Mouse (Mus musculus) neural tube, embryonic 14.5 days (tissue): ENCODE data around the gene Ehf. TPM values are rescaled to one million over a fixed set of nuclear protein-coding genes. Genes with fewer than 3 reads are reported as not detected.

Source experiments
- ATAC-seq: fragments of 200-750 bp; cut with Nextera tagmentation; 2 replicates; pipeline ENCODE4 v1.8.0; 2017; ENCODE audit warnings: low read depth, mild to moderate bottlenecking, moderate TSS enrichment, moderate library complexity
- H3K27ac ChIP-seq: fragments of 300-500 bp; sonication (generic); 2 replicates; pipeline ENCODE4 v1.5.1; 2014; ENCODE audit warnings: low read depth, mild to moderate bottlenecking, control low read depth, low read length, moderate library complexity, mixed read lengths
- H3K27me3 ChIP-seq: fragments of 300-500 bp; sonication (generic); 2 replicates; pipeline ENCODE4 v1.6.1; 2014; ENCODE audit warnings: low read length; ENCODE audit not compliant: control insufficient read depth, insufficient read depth
- H3K36me3 ChIP-seq: fragments of 300-500 bp; sonication (generic); 2 replicates; pipeline ENCODE4 v1.6.1; 2014; ENCODE audit warnings: low read length, mixed read lengths; ENCODE audit not compliant: control insufficient read depth, insufficient read depth
- H3K4me1 ChIP-seq: fragments of 300-500 bp; sonication (generic); 2 replicates; pipeline ENCODE4 v1.6.1; 2014; ENCODE audit warnings: low read length; ENCODE audit not compliant: control insufficient read depth, insufficient read depth
- H3K4me2 ChIP-seq: fragments of 300-500 bp; sonication (generic); 2 replicates; pipeline ENCODE4 v1.6.1; 2014; ENCODE audit warnings: mild to moderate bottlenecking, low read depth, low read length, control low read depth
- H3K4me3 ChIP-seq: fragments of 300-500 bp; sonication (generic); 2 replicates; pipeline ENCODE4 v1.5.1; 2014; ENCODE audit warnings: low read depth, low read length, control low read depth, mixed read lengths
- H3K9ac ChIP-seq: fragments of 300-500 bp; sonication (generic); replicated peaks from 2 replicates; pipeline ENCODE4 v1.6.1; 2014; ENCODE audit warnings: low read depth, mild to moderate bottlenecking, control low read depth, low read length, mixed read lengths
- H3K9me3 ChIP-seq: fragments of 300-500 bp; sonication (generic); 2 replicates; pipeline ENCODE4 v1.6.1; 2016; ENCODE audit warnings: low read length; ENCODE audit not compliant: control insufficient read depth
- WGBS: fragments of 180-500 bp; shearing (Covaris S2); extraction: QIAGEN DNeasy Blood & Tissue Kit; methylation state at CpG from one replicate; pipeline ENCODE4 v1.1.7; 2014; 5-methylcytosine and 5-hydroxymethylcytosine counted together
- polyA plus RNA-seq: library from polyadenylated mRNA; unstranded; fragments of >200 nt; fragmentation: Nextera tagmentation; extraction: Ambion mirVana; gene quantifications from 2 replicates; pipeline ENCODE4 v1.2.1, GENCODE M21; 2014

The Ehf gene
- polyA plus RNA-seq, 1 experiment from 2014 or later: not detected

DNA sequence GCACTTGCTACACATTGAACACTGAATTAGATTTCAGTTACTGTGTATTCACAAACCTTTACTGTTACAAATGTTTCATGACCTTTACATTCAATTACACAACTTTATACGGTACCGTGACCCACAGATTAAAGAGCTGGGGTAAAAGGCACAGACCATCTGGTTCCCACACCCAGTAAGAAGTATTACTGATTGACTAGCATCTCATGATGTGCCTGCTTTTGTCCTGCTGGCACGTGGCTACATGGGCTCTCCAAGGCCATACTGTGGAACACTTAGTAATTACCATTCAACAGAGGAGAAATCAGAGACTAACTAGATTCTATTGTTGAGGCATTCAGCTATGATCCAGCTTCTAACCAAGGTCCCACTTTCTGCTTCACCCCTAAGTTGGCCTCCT is 32.9 kb upstream of the Ehf start:
- no peaks in the 10 kb centered on the region for H3K4me1 ChIP-seq
- H3K4me3 ChIP-seq: no peak overlapping the region
- no peak for ATAC-seq

DNA sequence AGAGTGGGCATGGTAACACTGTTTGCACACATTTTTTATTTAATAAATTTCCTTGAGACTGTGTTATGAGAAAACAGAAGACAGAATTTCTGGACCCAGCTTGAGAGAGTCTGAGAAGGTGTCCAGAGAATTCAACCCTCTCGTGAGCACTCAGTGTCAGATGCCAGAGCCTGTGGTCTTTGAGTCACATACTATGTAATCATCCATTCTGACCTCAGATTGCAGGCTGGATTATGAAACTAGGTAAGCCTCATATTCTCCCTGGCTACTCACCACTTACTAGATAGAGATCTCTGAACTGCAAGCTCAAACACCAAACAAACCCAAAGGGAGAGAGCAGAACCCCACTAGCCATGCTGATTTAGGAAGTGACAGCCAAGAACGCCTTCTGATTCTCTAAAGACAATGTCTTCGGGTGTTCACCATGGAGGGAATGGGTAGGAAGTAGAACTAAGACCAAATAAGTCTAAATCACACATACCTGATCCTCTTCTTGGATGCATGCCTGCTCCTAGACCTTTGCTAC is 28.7 kb upstream of the Ehf start:
- no peak overlapping the region for H3K9ac ChIP-seq

More for the DNA sequence above, 32.9 kb upstream of the Ehf start:
- Histone ChIP-seq H3K27ac (no peak overlapping the region), H3K4me2 (no peak overlapping the region), H3K9me3 (no peaks in the 10 kb centered on the region), H3K9ac (no peak overlapping the region), H3K27me3 (no peaks in the 10 kb centered on the region), H3K36me3 (no peaks in the 10 kb centered on the region)
- 78% methylated on average over 3 of the region's 3 CpGs for WGBS

DNA sequence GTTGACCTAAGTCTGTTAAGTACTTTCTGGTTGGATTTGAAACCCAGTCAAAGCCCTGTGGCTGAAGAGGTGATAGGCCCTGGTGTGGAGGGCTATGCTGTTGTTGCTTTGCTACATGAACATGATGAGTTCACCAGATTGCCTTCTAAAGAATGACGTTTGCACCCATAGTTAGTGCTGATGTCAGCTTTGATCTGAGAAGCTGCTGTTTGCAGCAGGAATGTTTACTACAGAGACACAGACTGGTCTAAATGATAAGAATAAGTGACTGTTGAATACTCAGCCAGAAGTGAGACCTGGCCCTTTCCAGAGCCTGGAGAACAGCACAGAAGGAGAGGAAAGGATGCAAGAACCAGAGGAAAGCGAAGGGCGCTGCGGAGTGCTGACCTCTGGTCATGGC is 25.7 kb upstream of the Ehf start:
- no peak for ATAC-seq
- Histone ChIP-seq H3K4me2 (no peak overlapping the region), H3K27ac (no peak overlapping the region), H3K27me3 (no peaks in the 10 kb centered on the region), H3K4me3 (no peak overlapping the region), H3K4me1 (no peaks in the 10 kb centered on the region), H3K9me3 (no peaks in the 10 kb centered on the region), H3K36me3 (no peaks in the 10 kb centered on the region), H3K9ac (no peak overlapping the region)
- WGBS: 94% methylated on average over 4 of the region's 4 CpGs

More for the DNA sequence above, 28.7 kb upstream of the Ehf start:
- Histone ChIP-seq H3K36me3 (no peaks in the 10 kb centered on the region), H3K4me1 (no peaks in the 10 kb centered on the region), H3K27me3 (no peaks in the 10 kb centered on the region), H3K27ac (no peak overlapping the region), H3K4me3 (no peak overlapping the region), H3K9me3 (no peaks in the 10 kb centered on the region), H3K4me2 (no peak overlapping the region)
- no peak for ATAC-seq
- 97% methylated on average over 3 of the region's 3 CpGs for WGBS

DNA sequence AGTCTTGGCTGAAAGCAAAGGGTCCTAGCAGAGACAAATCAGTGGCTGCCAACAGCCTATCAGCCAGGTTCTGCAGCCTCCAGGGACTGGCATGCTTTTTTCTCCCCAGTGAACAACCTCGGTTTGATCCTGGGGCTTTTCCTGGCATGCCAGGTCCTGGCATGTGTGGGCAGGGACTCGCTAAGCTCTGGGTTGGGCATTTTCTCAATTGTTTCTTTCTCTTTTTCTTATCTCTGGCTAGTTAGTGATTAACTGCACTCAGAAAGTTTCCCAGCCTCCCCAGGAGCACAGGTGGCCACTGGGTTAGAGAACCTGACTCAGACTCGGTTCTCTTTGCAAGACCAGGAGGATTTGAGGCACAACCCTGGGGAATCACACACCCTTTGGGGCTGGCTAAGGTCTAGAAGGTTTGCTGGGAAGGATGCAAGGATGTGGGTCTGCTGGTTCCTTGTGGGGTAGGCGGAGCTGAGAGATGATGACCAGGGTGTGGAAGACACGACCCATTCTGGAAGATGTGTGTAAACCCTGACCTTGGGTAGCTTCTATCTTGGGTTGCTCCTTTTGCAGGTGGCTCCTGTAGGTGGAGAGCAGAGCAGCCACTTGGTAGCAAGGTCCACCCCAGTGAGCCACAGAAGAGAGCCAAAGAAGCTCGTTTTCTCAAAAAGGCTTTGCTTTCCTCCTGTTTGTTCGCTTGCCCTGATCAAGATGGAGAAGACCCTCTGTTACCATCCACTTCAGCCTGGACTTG is 22.4 kb upstream of the Ehf start:
- no peaks in the 10 kb centered on the region for H3K9me3 ChIP-seq
- no peaks in the 10 kb centered on the region for H3K27me3 ChIP-seq
- WGBS: 86% methylated on average over 7 of the region's 7 CpGs
- H3K36me3 ChIP-seq: no peaks in the 10 kb centered on the region
- H3K4me2 ChIP-seq: no peak overlapping the region
- no peak for ATAC-seq
- H3K27ac ChIP-seq: no peak overlapping the region
- H3K4me1 ChIP-seq: no peaks in the 10 kb centered on the region
- no peak overlapping the region for H3K9ac ChIP-seq
- H3K4me3 ChIP-seq: no peak overlapping the region

DNA sequence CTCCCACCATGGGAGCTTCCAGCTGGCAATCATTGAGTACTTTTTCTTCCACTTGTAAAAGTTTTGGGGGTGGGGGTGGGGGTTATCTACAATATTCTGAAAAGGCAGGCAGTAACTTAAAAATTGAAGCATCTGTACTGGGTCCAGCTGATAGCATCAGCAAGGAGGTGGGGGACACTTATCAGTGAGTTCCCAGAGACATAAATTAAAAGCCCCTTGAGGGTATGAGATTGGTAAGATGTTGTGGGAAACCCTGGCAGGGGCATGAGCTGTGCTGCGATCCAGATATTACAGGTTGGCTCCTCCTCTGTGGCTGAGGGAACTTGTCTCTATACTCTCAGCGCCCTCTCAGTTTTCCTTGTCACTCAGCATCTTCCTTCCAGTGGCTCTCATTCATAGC is 21.2 kb upstream of the Ehf start:
- H3K4me2 ChIP-seq: no peak overlapping the region
- ATAC-seq: no peak
- no peak overlapping the region for H3K4me3 ChIP-seq
- H3K9ac ChIP-seq: no peak overlapping the region
- H3K27me3 ChIP-seq: no peaks in the 10 kb centered on the region
- no peaks in the 10 kb centered on the region for H3K36me3 ChIP-seq
- no peak overlapping the region for H3K27ac ChIP-seq
- no peaks in the 10 kb centered on the region for H3K9me3 ChIP-seq
- 94% methylated on average over 2 of the region's 2 CpGs for WGBS
- H3K4me1 ChIP-seq: no peaks in the 10 kb centered on the region

DNA sequence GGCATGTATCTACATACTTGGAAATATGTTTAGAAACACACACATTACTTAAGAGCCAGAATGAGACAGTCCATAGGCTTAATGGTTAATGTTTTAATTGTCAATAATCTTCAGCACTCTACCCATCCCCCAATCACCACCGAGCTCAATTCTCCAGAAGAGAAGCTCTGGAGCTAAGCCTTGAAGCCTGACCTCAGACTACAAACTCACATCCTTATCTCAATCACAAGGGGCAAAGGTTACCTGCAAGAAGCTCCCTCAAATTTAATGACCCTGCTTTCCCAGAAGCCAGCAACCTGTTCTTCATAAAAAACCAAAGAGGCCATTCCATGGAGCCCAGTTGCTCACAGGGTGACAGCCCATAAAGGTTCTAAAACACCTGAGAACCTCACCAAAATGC is 19.1 kb upstream of the Ehf start:
- Histone ChIP-seq H3K4me2 (no peak overlapping the region), H3K27ac (no peak overlapping the region), H3K9ac (no peak overlapping the region), H3K36me3 (no peaks in the 10 kb centered on the region), H3K4me1 (no peaks in the 10 kb centered on the region), H3K9me3 (no peaks in the 10 kb centered on the region), H3K27me3 (no peaks in the 10 kb centered on the region), H3K4me3 (no peak overlapping the region)
- WGBS: 82% methylated on average over 1 of the region's 1 CpGs
- no peak for ATAC-seq

DNA sequence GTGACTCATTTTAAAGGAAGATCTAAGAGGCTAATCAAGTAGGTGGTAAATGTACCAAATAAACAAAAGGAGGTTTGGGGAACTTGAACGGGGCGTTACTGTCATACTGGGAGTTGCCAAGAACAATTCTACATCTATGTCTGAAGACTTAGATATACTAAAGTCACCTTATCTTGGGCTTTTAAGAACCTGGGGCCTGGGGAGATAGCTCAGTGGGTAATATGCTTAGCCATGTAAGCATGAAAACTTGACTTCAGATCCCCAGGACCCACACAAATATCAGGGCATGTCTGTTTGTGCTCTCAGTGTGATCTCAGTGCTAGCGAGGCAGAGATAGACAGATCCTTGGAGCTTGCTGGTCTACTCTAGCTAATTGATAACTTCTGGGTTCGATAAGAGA is 18.6 kb upstream of the Ehf start:
- H3K27ac ChIP-seq: no peak overlapping the region
- H3K36me3 ChIP-seq: no peaks in the 10 kb centered on the region
- no peak for ATAC-seq
- WGBS: 86% methylated on average over 4 of the region's 4 CpGs
- no peak overlapping the region for H3K4me3 ChIP-seq
- no peak overlapping the region for H3K9ac ChIP-seq
- H3K4me2 ChIP-seq: no peak overlapping the region
- no peaks in the 10 kb centered on the region for H3K9me3 ChIP-seq
- H3K4me1 ChIP-seq: no peaks in the 10 kb centered on the region
- no peaks in the 10 kb centered on the region for H3K27me3 ChIP-seq

DNA sequence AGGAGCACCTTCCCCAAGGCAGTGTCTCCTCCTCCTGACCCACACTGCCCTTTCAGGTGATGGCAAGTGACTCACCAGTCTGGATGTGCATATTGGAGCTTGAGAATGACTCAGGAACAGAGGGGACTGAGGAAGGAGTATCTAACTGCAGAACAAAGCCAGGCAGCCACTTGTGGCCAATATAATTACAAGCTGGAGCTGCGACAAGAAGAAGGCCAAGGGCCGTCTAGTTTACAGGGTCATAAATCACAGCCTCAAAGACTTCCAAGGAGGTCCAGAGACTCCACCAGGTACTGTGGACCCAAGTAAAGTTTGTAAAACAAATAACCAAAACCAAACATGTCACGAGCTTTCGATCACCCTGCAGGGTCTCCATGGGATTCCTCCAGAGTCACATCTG is 10.9 kb upstream of the Ehf start:
- no peak overlapping the region for H3K27ac ChIP-seq
- H3K9me3 ChIP-seq: no peaks in the 10 kb centered on the region
- H3K4me2 ChIP-seq: no peak overlapping the region
- H3K9ac ChIP-seq: no peak overlapping the region
- 51% methylated on average over 4 of the region's 4 CpGs for WGBS
- H3K4me1 ChIP-seq: no peaks in the 10 kb centered on the region
- no peak overlapping the region for H3K4me3 ChIP-seq
- ATAC-seq: no peak
- H3K36me3 ChIP-seq: no peaks in the 10 kb centered on the region
- H3K27me3 ChIP-seq: no peaks in the 10 kb centered on the region

DNA sequence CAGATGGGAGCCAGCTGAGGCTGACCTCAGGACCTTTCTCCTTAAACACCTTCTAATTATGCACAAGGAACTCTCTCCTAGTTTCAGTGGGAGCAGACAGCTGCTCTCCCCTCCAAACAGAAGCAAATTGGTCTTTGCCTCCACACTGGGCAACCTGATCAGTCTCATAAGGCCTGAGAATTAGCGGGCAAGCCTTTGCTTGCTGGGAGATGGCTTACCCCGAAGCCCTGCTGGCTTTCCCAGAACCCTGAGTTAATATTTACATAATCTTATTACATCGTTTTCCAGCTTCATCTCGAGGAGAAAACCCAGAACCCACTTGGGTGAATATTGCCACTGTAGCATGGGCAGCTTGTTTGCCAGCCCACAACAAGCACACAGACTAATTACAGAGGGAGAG is 9.6 kb upstream of the Ehf start:
- no peak overlapping the region for H3K9ac ChIP-seq
- no peak overlapping the region for H3K27ac ChIP-seq
- WGBS: 62% methylated on average over 4 of the region's 4 CpGs
- no peaks in the 10 kb centered on the region for H3K36me3 ChIP-seq
- no peak overlapping the region for H3K4me3 ChIP-seq
- no peaks in the 10 kb centered on the region for H3K9me3 ChIP-seq
- ATAC-seq: no peak
- no peak overlapping the region for H3K4me2 ChIP-seq
- no peaks in the 10 kb centered on the region for H3K4me1 ChIP-seq
- H3K27me3 ChIP-seq: no peaks in the 10 kb centered on the region
